Mouse (Mus musculus) heart, embryonic 14.5 days (tissue): Measurements from ENCODE around the gene Clec4e. TPM values are rescaled to one million over a fixed set of nuclear protein-coding genes. Genes with fewer than 3 reads are reported as not detected.

Experiments
- ATAC-seq: fragments of 200-750 bp; cut with Nextera tagmentation; 2 replicates; pipeline ENCODE4 v1.8.0; 2017; ENCODE audit warnings: low read depth, moderate TSS enrichment; ENCODE audit not compliant: insufficient number of reproducible peaks, insufficient read depth, low FRiP score
- H3K27ac ChIP-seq, 2 experiments: fragments of 200-500 bp in 1 of 2; fragments of 300-500 bp in 1 of 2; sonication (generic) in 1 of 2; replicated peaks in 1 of 2; 2 replicates each; pipeline ENCODE4 v1.5.1; 2012 to 2014; ENCODE audit warnings: low read depth in 2 of 2, low read length in 2 of 2, control low read depth in 1 of 2, mild to moderate bottlenecking in 1 of 2, mixed read lengths in 1 of 2; ENCODE audit not compliant: control insufficient read depth in 1 of 2, insufficient read depth in 1 of 2
- H3K27me3 ChIP-seq: fragments of 300-500 bp; sonication (generic); 2 replicates; pipeline ENCODE4 v1.6.1; 2014; ENCODE audit warnings: mild to moderate bottlenecking, low read length, control low read depth; ENCODE audit not compliant: control insufficient read depth, insufficient read depth
- H3K36me3 ChIP-seq: fragments of 300-500 bp; sonication (generic); 2 replicates; pipeline ENCODE4 v1.6.1; 2014; ENCODE audit warnings: mild to moderate bottlenecking, control low read depth, low read length, mixed read lengths; ENCODE audit not compliant: control insufficient read depth, insufficient read depth
- H3K4me1 ChIP-seq, 2 experiments: fragments of 200-500 bp in 1 of 2; fragments of 300-500 bp in 1 of 2; sonication (generic) in 1 of 2; 2 replicates each; pipeline ENCODE4 v1.6.1; 2012 to 2014; ENCODE audit warnings: low read length in 2 of 2, control low read depth in 1 of 2, mixed read lengths in 1 of 2; ENCODE audit not compliant: control insufficient read depth in 2 of 2, insufficient read depth in 2 of 2
- H3K4me2 ChIP-seq: fragments of 300-500 bp; sonication (generic); 2 replicates; pipeline ENCODE4 v1.6.1; 2014; ENCODE audit warnings: mild to moderate bottlenecking, low read length
- H3K4me3 ChIP-seq, 2 experiments: fragments of 200-500 bp in 1 of 2; fragments of 300-500 bp in 1 of 2; sonication (generic) in 1 of 2; 2 replicates each; pipeline ENCODE4 v1.5.1; 2012 to 2014; ENCODE audit warnings: low read length in 2 of 2, mild to moderate bottlenecking in 2 of 2, control low read depth in 1 of 2, low read depth in 1 of 2, moderate library complexity in 1 of 2; ENCODE audit not compliant: control insufficient read depth in 1 of 2, insufficient read depth in 1 of 2
- H3K9ac ChIP-seq: fragments of 300-500 bp; sonication (generic); 2 replicates; pipeline ENCODE4 v1.6.1; 2014; ENCODE audit warnings: mild to moderate bottlenecking, low read length
- H3K9me3 ChIP-seq: fragments of 300-500 bp; sonication (generic); 2 replicates; pipeline ENCODE4 v1.6.1; 2016; ENCODE audit warnings: low read length, control low read depth; ENCODE audit not compliant: control insufficient read depth
- WGBS: fragments of 180-500 bp; shearing (Covaris S2); extraction: QIAGEN DNeasy Blood & Tissue Kit; methylation state at CpG from one replicate; pipeline ENCODE4 v1.1.7; 2014; 5-methylcytosine and 5-hydroxymethylcytosine counted together
- polyA plus RNA-seq: library from polyadenylated mRNA; unstranded; fragments of >200 nt; fragmentation: Nextera tagmentation; extraction: Ambion mirVana; gene quantifications from 2 replicates; pipeline ENCODE4 v1.2.1, GENCODE M21; 2014

The Clec4e gene
- polyA plus RNA-seq, 1 experiment from 2014 or later = 0.08 TPM

DNA sequence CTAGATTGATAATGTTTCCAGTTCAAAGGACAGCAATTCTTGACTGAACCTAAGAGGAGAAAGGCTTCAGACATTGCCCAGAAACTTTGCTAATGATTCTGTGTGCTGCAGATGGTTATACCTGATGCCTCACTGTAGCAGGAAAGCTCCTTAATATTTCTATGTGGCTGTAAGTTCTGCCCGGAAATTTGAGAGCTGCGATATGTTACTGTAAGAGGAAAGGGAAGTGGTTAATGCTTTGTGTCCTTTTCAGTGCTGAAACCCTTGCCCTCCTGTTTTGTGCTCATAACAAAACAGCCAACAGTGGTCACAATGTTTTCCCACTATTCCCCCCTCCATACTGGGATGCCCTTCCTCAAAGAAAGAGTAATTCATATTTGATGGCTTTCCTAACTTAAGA, 3.4 kb downstream of the Clec4e start:
- Histone ChIP-seq H3K9ac (no peak overlapping the region), H3K9me3 (0 out of 2 replicates have a peak, but pooled peaks cover 5% of the 10 kb centered on the region), H3K4me2 (no peak overlapping the region), H3K27ac (no peak overlapping the region), H3K36me3 (no peaks in the 10 kb centered on the region), H3K27me3 (no peaks in the 10 kb centered on the region), H3K4me1 (no peaks in the 10 kb centered on the region), H3K4me3 (no peak overlapping the region)
- WGBS = 76% methylated on average over 2 of the region's 2 CpGs
- no peak for ATAC-seq

DNA sequence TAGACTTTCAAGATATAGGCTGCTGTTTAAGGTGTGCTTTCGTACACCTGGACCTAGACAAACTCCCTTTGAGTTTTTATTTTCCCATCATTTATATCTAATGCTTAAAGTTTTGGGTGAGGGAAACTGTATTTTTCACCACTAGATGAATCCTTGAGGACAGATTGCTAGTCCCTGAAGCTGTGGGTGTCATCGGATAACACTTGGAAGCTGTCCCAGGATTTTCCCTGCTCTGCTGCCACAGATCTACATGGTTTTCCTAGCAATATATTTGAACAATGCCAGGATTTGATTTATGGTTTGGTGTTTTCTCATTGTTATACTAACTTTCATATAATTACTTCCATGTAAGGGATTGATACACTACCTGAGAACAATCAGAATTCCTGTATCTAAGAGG, 10.2 kb downstream of the Clec4e start:
- 75% methylated on average over 2 of the region's 2 CpGs for WGBS
- H3K4me2 ChIP-seq = no peak overlapping the region

DNA sequence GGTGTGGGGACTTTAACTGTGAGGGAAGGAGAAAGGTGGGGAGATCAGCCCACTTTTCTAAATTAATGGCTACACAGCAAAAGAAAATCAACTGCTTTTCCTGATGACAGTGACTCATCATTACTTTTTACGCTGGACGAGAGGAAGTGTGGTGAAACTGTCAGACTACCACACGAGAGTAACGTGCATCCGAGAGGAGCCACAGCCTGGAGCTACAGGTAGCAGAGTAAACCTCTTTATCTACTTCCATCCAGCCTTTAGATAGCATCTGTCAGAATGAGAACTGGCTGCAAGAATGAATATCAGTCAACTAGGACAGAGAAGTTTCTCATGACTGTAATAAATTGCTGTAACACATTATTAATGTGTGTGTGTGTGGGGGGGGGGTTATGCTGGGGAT, 22.7 kb downstream of the Clec4e start:
- H3K4me2 ChIP-seq = no peak overlapping the region
- WGBS = 74% methylated on average over 5 of the region's 5 CpGs
- no peak overlapping the region for H3K27ac ChIP-seq

More for the DNA sequence above, 10.2 kb downstream of the Clec4e start:
- no peaks in the 10 kb centered on the region for H3K27me3 ChIP-seq
- no peak overlapping the region for H3K27ac ChIP-seq
- ATAC-seq = no peak
- 0 out of 2 replicates have a peak, but pooled peaks cover 5% of the 10 kb centered on the region for H3K9me3 ChIP-seq
- no peak overlapping the region for H3K9ac ChIP-seq
- no peak overlapping the region for H3K4me3 ChIP-seq
- H3K36me3 ChIP-seq = no peaks in the 10 kb centered on the region
- no peaks in the 10 kb centered on the region for H3K4me1 ChIP-seq

DNA sequence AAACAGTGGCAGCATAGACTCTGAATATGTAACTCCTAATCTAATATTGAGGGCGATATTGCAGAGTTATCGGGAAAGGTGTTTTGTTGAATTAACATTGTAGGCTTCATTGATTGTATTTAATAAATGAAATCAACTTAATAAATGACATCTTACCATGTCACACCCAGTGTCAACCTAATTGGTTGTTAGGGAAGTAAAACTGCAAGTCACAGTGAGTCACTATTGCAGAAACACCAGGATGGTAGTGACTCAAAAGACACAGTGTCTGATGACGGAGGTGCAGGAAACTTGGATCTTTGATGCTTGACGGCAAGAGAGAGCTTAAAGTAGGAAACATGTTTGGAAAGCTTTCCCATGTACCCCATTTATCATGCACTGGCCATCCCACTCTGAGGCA, 23.9 kb downstream of the Clec4e start:
- Histone ChIP-seq H3K27me3 (no peaks in the 10 kb centered on the region), H3K27ac (no peak overlapping the region)
- WGBS = 81% methylated on average over 4 of the region's 4 CpGs

More for the DNA sequence above, 22.7 kb downstream of the Clec4e start:
- Histone ChIP-seq H3K27me3 (no peaks in the 10 kb centered on the region), H3K4me1 (no peaks in the 10 kb centered on the region), H3K9ac (no peak overlapping the region), H3K4me3 (no peak overlapping the region), H3K9me3 (no peaks in the 10 kb centered on the region), H3K36me3 (no peaks in the 10 kb centered on the region)
- no peak for ATAC-seq

DNA sequence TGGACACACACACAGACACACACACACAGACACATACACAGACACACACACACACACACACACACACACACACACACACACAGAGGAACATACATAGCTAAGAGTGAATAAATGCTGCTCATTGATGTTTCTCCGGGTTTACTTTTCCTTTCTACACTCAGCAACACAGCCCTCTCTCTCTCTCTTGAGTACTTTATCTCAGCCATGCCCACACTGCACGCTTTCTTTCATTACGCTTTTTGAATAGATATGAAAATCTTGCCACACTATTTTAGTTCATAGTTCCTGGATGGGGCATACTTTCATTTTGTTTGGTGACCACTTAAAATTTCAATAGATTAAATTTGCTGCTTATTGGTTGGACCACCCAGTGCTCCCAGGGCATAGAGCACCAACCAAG, 25.5 kb downstream of the Clec4e start:
- Histone ChIP-seq H3K27me3 (no peaks in the 10 kb centered on the region), H3K9ac (no peak overlapping the region), H3K4me2 (no peak overlapping the region), H3K4me3 (no peak overlapping the region), H3K9me3 (no peaks in the 10 kb centered on the region), H3K36me3 (no peaks in the 10 kb centered on the region), H3K4me1 (no peaks in the 10 kb centered on the region), H3K27ac (no peak overlapping the region)
- WGBS = 81% methylated on average over 3 of the region's 3 CpGs
- no peak for ATAC-seq

More for the DNA sequence above, 23.9 kb downstream of the Clec4e start:
- Histone ChIP-seq H3K4me3 (no peak overlapping the region), H3K9me3 (no peaks in the 10 kb centered on the region), H3K4me1 (no peaks in the 10 kb centered on the region), H3K36me3 (no peaks in the 10 kb centered on the region), H3K9ac (no peak overlapping the region), H3K4me2 (no peak overlapping the region)
- ATAC-seq = no peak

DNA sequence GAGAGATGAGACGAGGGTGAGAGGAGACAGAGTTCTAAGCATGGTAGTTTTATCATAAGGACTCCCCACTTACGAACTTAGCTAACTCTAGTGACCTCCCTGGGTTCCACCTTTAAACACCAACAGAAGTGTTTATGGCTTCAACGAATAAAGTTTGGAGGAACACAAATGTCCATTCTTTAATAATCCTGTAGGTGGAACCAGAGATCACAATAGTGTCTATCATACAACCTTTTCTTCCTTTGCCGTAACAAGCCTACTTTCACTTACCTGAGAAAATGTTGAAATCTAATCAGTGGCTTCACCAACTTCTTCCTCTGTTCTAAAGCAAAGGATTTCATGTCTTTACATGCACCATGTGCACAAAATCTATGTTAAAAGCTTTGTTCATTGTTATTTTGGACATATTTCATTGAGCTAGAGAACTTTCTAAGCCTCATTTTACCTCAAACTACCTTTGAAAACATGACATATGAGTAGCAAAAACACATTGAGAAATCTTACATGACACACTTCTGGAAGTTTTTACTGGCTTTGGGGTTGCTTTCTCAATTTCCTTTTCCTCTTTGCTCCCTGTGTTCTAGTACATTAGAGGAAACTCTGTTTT, 28.0 kb downstream of the Clec4e start, which contains the start of gene Clec4d:
TSS of gene Clec4d (plus strand) at position 557 of the 607 bp plus-strand sequence.
- Histone ChIP-seq H3K36me3 (no peaks in the 10 kb centered on the region), H3K9me3 (0 out of 2 replicates have a peak, but pooled peaks cover 5% of the 10 kb centered on the region), H3K27me3 (no peaks in the 10 kb centered on the region), H3K4me3 (no peak within 1 kb of the TSS), H3K4me2 (no peak within 1 kb of the TSS), H3K4me1 (no peaks in the 10 kb centered on the region), H3K9ac (no peak within 1 kb of the TSS), H3K27ac (no peak within 1 kb of the TSS)
- ATAC-seq = no peak
- WGBS = 70% methylated on average over 4 of the region's 4 CpGs

DNA sequence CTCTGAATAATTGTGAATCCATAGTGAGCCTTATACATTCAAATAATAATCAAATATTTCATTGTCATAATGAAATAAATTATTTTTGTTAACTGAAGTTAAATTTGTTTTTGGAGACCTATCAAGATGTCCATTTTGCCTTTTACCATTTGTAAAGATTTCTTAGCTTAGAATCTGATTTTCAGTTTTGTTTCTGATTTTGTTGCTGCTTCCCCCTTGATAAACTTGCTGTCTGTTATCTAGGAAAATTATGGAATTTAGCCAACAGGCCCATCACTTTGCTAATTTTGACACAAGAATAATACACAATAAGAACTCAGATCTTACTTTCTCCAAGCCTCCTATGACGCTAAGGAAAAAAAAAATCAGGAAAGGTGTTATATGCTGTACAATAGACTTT, 28.8 kb downstream of the Clec4e start:
- WGBS = 90% methylated on average over 1 of the region's 1 CpGs
- Histone ChIP-seq H3K4me1 (no peaks in the 10 kb centered on the region), H3K36me3 (no peaks in the 10 kb centered on the region), H3K4me3 (no peak overlapping the region), H3K27ac (no peak overlapping the region), H3K27me3 (no peaks in the 10 kb centered on the region), H3K9me3 (0 out of 2 replicates have a peak, but pooled peaks cover 5% of the 10 kb centered on the region), H3K9ac (no peak overlapping the region), H3K4me2 (no peak overlapping the region)
- no peak for ATAC-seq
